In the genomic region with DNA sequence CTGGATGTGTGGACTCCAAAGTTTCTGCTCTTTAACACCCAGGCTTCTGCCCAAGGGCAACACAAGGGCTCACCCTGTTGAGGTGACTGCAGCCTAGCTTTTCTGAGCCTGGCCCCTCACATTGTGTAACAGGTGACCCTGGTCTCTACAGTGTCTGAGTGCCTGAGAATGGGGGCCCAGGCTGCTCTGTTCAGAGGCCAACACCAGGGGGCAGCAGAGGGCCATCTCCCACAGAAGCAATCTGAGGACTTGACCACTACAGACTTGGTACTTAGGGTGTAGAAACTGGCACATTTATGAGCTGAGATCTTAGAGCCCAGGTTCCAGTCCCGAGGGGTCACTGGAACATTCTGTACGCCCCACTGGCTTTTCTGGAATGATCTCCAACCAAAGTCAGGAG, we compare ENCODE assay signal across 8 mouse cellular contexts. TPM values are rescaled to one million over a fixed set of nuclear protein-coding genes. Genes with fewer than 3 reads are reported as not detected.
A peak's percentile ranks its signal among the peaks of the same experiment; 100 is the strongest.
DNase-seq lines count a peak whose midpoint lies in the region; ATAC-seq and TF ChIP-seq lines count a peak whose summit lies in the region.

No protein-coding gene starts in this region.

- H3K27ac ChIP-seq in forebrain, embryonic 11.5 days (ENCODE audit: low read depth, low read length): no peak overlapping the region
- no peak overlapping the region for H3K27ac ChIP-seq in olfactory bulb, adult 2 months (ENCODE audit: insufficient read depth, low read depth, low read length)
- no peak overlapping the region for H3K27ac ChIP-seq in thymus, adult 2 months (ENCODE audit: control insufficient read depth, insufficient read depth, low read length)

- no peaks in the 10 kb centered on the region for H3K9me3 ChIP-seq in forebrain, embryonic 11.5 days (ENCODE audit: control insufficient read depth, low read length)

- WGBS in forebrain, embryonic 11.5 days: 24% methylated on average over 2 of the region's 2 CpGs
- WGBS in lung, adult 2 months: 16% methylated on average over 2 of the region's 2 CpGs
- 14% methylated on average over 2 of the region's 2 CpGs for WGBS in olfactory bulb, adult 2 months
- 38% methylated on average over 2 of the region's 2 CpGs for WGBS in thymus, adult 2 months

- peak; percentile 62 to 67 for DNase-seq in CD8-positive naive resting alpha-beta T cell, adult 2 months (ENCODE audit: low read depth in 2 of 2, low spot score in 2 of 2)
- peak; percentile 84 for DNase-seq in brain, adult 2 months (ENCODE audit: low read depth, low spot score)
- DNase-seq in forebrain, embryonic 11.5 days (ENCODE audit: low spot score): peak; percentile 92
- peak; percentile 84 to 89 for DNase-seq in heart, postnatal 14 days
- peak; percentile 90 to 91 for DNase-seq in kidney, postnatal 4 days
- peak; percentile 76 for DNase-seq in lung, adult 2 months
- DNase-seq in thymus, adult 2 months: peak; percentile 82

- intact Hi-C loops in heart, postnatal 14 days (cut with DNase I): loop anchor here (1.0 kb wide), 1 partner anchor 269 kb away; no protein-coding TSS in a partner anchor

- ATAC-seq in forebrain, embryonic 11.5 days (replicated peaks; ENCODE audit: low FRiP score): peak; percentile 68

- no peak overlapping the region for H3K9ac ChIP-seq in forebrain, embryonic 11.5 days (ENCODE audit: low read length)

- H3K4me3 ChIP-seq in forebrain, embryonic 11.5 days (ENCODE audit: low read depth, low read length): no peak overlapping the region
- H3K4me3 ChIP-seq in lung, adult 2 months (replicated peaks; ENCODE audit: extremely low read depth, low read depth, low read length): no peak overlapping the region
- H3K4me3 ChIP-seq in olfactory bulb, adult 2 months (ENCODE audit: insufficient read depth, low read depth, low read length): no peak overlapping the region
- H3K4me3 ChIP-seq in thymus, adult 2 months (ENCODE audit: control insufficient read depth, insufficient read depth, low read length): no peak overlapping the region

- peaks cover 2% of the 10 kb centered on the region; the same call in 1 of the 2 replicates for H3K4me1 ChIP-seq in forebrain, embryonic 11.5 days (replicated peaks; ENCODE audit: control insufficient read depth, insufficient read depth, low read length)
- no peaks in the 10 kb centered on the region for H3K4me1 ChIP-seq in lung, adult 2 months (ENCODE audit: control insufficient read depth, insufficient read depth, low read length)
- peaks cover 5% of the 10 kb centered on the region; the same call in 1 of the 2 replicates for H3K4me1 ChIP-seq in olfactory bulb, adult 2 months (ENCODE audit: control insufficient read depth, insufficient read depth, low read length)
- peaks cover 42% of the 10 kb centered on the region for H3K4me1 ChIP-seq in thymus, adult 2 months (replicated peaks; ENCODE audit: control insufficient read depth, insufficient read depth, low read length)

- H3K27me3 ChIP-seq in forebrain, embryonic 11.5 days (ENCODE audit: control insufficient read depth, insufficient read depth, low read length): no peaks in the 10 kb centered on the region
- no peaks in the 10 kb centered on the region for H3K27me3 ChIP-seq in thymus, adult 2 months (ENCODE audit: control insufficient read depth, insufficient read depth, low read length)

- TF ChIP-seq POLR2A in lung, adult 2 months (IDR thresholded peaks at IDR 0.05; ENCODE audit: borderline replicate concordance, extremely low read depth, low read depth, low read length): no peak
- TF ChIP-seq POLR2A in olfactory bulb, adult 2 months (IDR thresholded peaks at IDR 0.05; ENCODE audit: insufficient read depth, low read depth, low read length): no peak
- TF ChIP-seq POLR2A in thymus, adult 2 months (IDR thresholded peaks at IDR 0.05; ENCODE audit: control insufficient read depth, extremely low read depth, insufficient read depth, low read length, poor library complexity): no peak

- H3K4me2 ChIP-seq in forebrain, embryonic 11.5 days (ENCODE audit: low read depth, low read length, severe bottlenecking): no peak overlapping the region

- peak; percentile 83 for TF ChIP-seq CTCF in lung, adult 2 months (IDR thresholded peaks at IDR 0.05; ENCODE audit: insufficient read depth, low read length)
- TF ChIP-seq CTCF in olfactory bulb, adult 2 months (IDR thresholded peaks at IDR 0.05; ENCODE audit: insufficient read depth, low read depth, low read length): peak; percentile 85
- TF ChIP-seq CTCF in thymus, adult 2 months (IDR thresholded peaks at IDR 0.05; ENCODE audit: borderline replicate concordance, control insufficient read depth, extremely low read depth, insufficient read depth, low read length, poor library complexity): peak; percentile 94

- H3K36me3 ChIP-seq in forebrain, embryonic 11.5 days (ENCODE audit: control insufficient read depth, insufficient read depth, low read length): no peaks in the 10 kb centered on the region
- no peaks in the 10 kb centered on the region for H3K36me3 ChIP-seq in thymus, adult 2 months (ENCODE audit: control insufficient read depth, insufficient read depth, low read length)

RNA-seq across cellular contexts. Expression of a gene that starts 10.2 kb away (rescaled TPM):
- polyA plus RNA-seq in forebrain, embryonic 11.5 days (2014; fragmentation: Nextera tagmentation; extraction: Ambion mirVana): 0.65 and 1.8 TPM in 2 replicates
- total RNA-seq in heart, postnatal 14 days (2021): under 1 TPM in 1 of 2 experiments, not detected in 1; 0.65 TPM
- 0.23 and 0.33 TPM in 2 replicates for polyA plus RNA-seq in lung, adult 2 months (2012; rRNA removed)
- polyA plus RNA-seq in olfactory bulb, adult 2 months (2012; ENCODE audit: insufficient read depth, insufficient read length, low replicate concordance, missing spikeins): not detected in 2 replicates
- 0.98 and 1.4 TPM in 2 replicates for polyA plus RNA-seq in thymus, adult 2 months (2012; rRNA removed)
